Mouse (Mus musculus) small intestine, adult 2 months (tissue): Measurements from ENCODE around the gene Chd6. TPM values are rescaled to one million over a fixed set of nuclear protein-coding genes. Genes with fewer than 3 reads are reported as not detected.

Experiments used
- H3K27ac ChIP-seq: fragments of 200-500 bp; 2 replicates; pipeline ENCODE4 v1.5.1; 2012; ENCODE audit warnings: low read depth, low read length, control low read depth, inconsistent platforms; ENCODE audit not compliant: insufficient read depth
- H3K27me3 ChIP-seq: fragments of 200-500 bp; 2 replicates; pipeline ENCODE4 v1.6.1; 2012; ENCODE audit warnings: mild to moderate bottlenecking, moderate library complexity, low read length, inconsistent platforms; ENCODE audit not compliant: control insufficient read depth, insufficient read depth
- H3K36me3 ChIP-seq: fragments of 200-500 bp; 2 replicates; pipeline ENCODE4 v1.6.1; 2012; ENCODE audit warnings: mild to moderate bottlenecking, low read length, control low read depth, inconsistent platforms; ENCODE audit not compliant: control insufficient read depth, insufficient read depth
- H3K4me1 ChIP-seq: fragments of 200-500 bp; 2 replicates; pipeline ENCODE4 v1.6.1; 2012; ENCODE audit warnings: low read length, inconsistent platforms, mixed read lengths; ENCODE audit not compliant: control insufficient read depth, insufficient read depth, insufficient read length
- H3K4me3 ChIP-seq: fragments of 200-500 bp; 2 replicates; pipeline ENCODE4 v1.5.1; 2012; ENCODE audit warnings: low read depth, mild to moderate bottlenecking, control low read depth, inconsistent platforms, low read length, moderate library complexity
- CTCF ChIP-seq: fragments of 200-500 bp; IDR thresholded peaks from 2 replicates; pipeline ENCODE4 v1.5.1; 2012; ENCODE audit warnings: low read depth, mild to moderate bottlenecking, control low read depth, inconsistent platforms, low read length, moderate library complexity, mixed read lengths; ENCODE audit not compliant: insufficient replicate concordance, insufficient read length; ENCODE audit errors: extremely low read depth
- POLR2A ChIP-seq: fragments of 200-500 bp; IDR thresholded peaks from 2 replicates; pipeline ENCODE4 v1.6.1; 2012; ENCODE audit warnings: low read depth, mild to moderate bottlenecking, control low read depth, inconsistent platforms, low read length, moderate library complexity
- WGBS: fragments of 180-500 bp; shearing (Covaris S2); methylation state at CpG from one replicate; pipeline ENCODE4 v1.1.7; 2018; 5-methylcytosine and 5-hydroxymethylcytosine counted together
- polyA plus RNA-seq: library from polyadenylated mRNA; depleted of rRNA; stranded (reverse); fragments of >200 nt; gene quantifications from 2 replicates; pipeline ENCODE4 v1.2.3, GENCODE M21; 2012

The Chd6 gene
- polyA plus RNA-seq, 1 experiment: 3.1 TPM

GRCm38 (mm10) chr2:161102102-161102501 is 6.8 kb downstream of the Chd6 start:
- H3K36me3 ChIP-seq: no peaks in the 10 kb centered on the region
- 79% methylated on average over 3 of the region's 3 CpGs for WGBS
- peaks cover 2% of the 10 kb centered on the region; the same call in 1 of the 2 replicates for H3K4me1 ChIP-seq
- no peaks in the 10 kb centered on the region for H3K27me3 ChIP-seq
- no peak overlapping the region for H3K27ac ChIP-seq
- TF ChIP-seq CTCF (no peak), POLR2A (no peak)
- H3K4me3 ChIP-seq: no peak overlapping the region

GRCm38 (mm10) chr2:161097746-161098145 is 11.1 kb downstream of the Chd6 start:
- Histone ChIP-seq H3K4me1 (no peaks in the 10 kb centered on the region), H3K27me3 (no peaks in the 10 kb centered on the region), H3K4me3 (no peak overlapping the region), H3K27ac (no peak overlapping the region), H3K36me3 (no peaks in the 10 kb centered on the region)
- TF ChIP-seq POLR2A (no peak), CTCF (no peak)
- WGBS: 83% methylated on average over 5 of the region's 5 CpGs

GRCm38 (mm10) chr2:161090746-161091405 is 18.0 kb downstream of the Chd6 start:
- Histone ChIP-seq H3K4me1 (0 out of 2 replicates have a peak, but pooled peaks cover 2% of the 10 kb centered on the region), H3K36me3 (no peaks in the 10 kb centered on the region), H3K27ac (no peak overlapping the region), H3K27me3 (no peaks in the 10 kb centered on the region), H3K4me3 (no peak overlapping the region)
- WGBS: 46% methylated on average over 6 of the region's 6 CpGs
- no peak for TF ChIP-seq POLR2A
- TF ChIP-seq CTCF: no peak

GRCm38 (mm10) chr2:161090200-161090599 is 18.7 kb downstream of the Chd6 start:
- 28% methylated on average over 3 of the region's 3 CpGs for WGBS
- Histone ChIP-seq H3K36me3 (no peaks in the 10 kb centered on the region), H3K27ac (no peak overlapping the region), H3K4me3 (no peak overlapping the region), H3K27me3 (no peaks in the 10 kb centered on the region), H3K4me1 (0 out of 2 replicates have a peak, but pooled peaks cover 2% of the 10 kb centered on the region)
- TF ChIP-seq POLR2A (no peak), CTCF (no peak)

- Histone ChIP-seq H3K36me3 (peaks cover 3% of the 10 kb centered on the region; the same call in 1 of the 2 replicates), H3K27me3 (no peaks in the 10 kb centered on the region), H3K4me1 (no peaks in the 10 kb centered on the region), H3K4me3 (no peak overlapping the region), H3K27ac (no peak overlapping the region)
- no peak for TF ChIP-seq CTCF
- TF ChIP-seq POLR2A: no peak
- 77% methylated on average over 2 of the region's 2 CpGs for WGBS
Measured at GRCm38 (mm10) chr2:161078590-161078989, 30.3 kb downstream of the Chd6 start.

GRCm38 (mm10) chr2:161076262-161076661 is 32.6 kb downstream of the Chd6 start:
- WGBS: 77% methylated on average over 4 of the region's 4 CpGs
- Histone ChIP-seq H3K27ac (no peak overlapping the region), H3K36me3 (peaks cover 3% of the 10 kb centered on the region; the same call in 1 of the 2 replicates), H3K4me3 (no peak overlapping the region), H3K4me1 (peaks cover 4% of the 10 kb centered on the region; the same call in 1 of the 2 replicates), H3K27me3 (no peaks in the 10 kb centered on the region)
- TF ChIP-seq POLR2A (no peak), CTCF (no peak)

GRCm38 (mm10) chr2:161075553-161075952 is 33.3 kb downstream of the Chd6 start:
- Histone ChIP-seq H3K4me3 (no peak overlapping the region), H3K27ac (no peak overlapping the region), H3K4me1 (peaks cover 4% of the 10 kb centered on the region; the same call in 1 of the 2 replicates), H3K27me3 (no peaks in the 10 kb centered on the region), H3K36me3 (peaks cover 3% of the 10 kb centered on the region; the same call in 1 of the 2 replicates)
- TF ChIP-seq POLR2A: no peak
- no peak for TF ChIP-seq CTCF
- WGBS: 93% methylated on average over 5 of the region's 5 CpGs
